Mouse (Mus musculus) liver, embryonic 14.5 days (tissue): Measurements from ENCODE around the gene Tle6.

Experiments used
- CTCF ChIP-seq: IDR thresholded peaks from 2 replicates; pipeline ENCODE4 v1.5.1; 2016; ENCODE audit warnings: antibody characterized with exemption, low read depth, control low read depth
- EP300 ChIP-seq: IDR thresholded peaks from 2 replicates; pipeline ENCODE4 v1.6.1; 2016; ENCODE audit warnings: antibody characterized with exemption, low read depth

- TF ChIP-seq CTCF (no peak), EP300 (no peak)
Observed at GRCm38 (mm10) chr10:81559163-81559626, 41.7 kb downstream of the Tle6 start, which contains the start of gene Aes.
